Mouse (Mus musculus): Measurements from ENCODE around the gene Emilin1. TPM values are rescaled to one million over a fixed set of nuclear protein-coding genes. Genes with fewer than 3 reads are reported as not detected.

The Emilin1 gene
- 0.94 to 2.2 TPM (median 1.3 TPM) in 4 replicates for total RNA-seq (2023; ENCODE audit: inconsistent age)

GRCm38 (mm10) chr5:30913060-30913841 is at the start of gene Emilin1:
Gene Emilin1, plus strand, starts transcription at chr5:30913402.

GRCm38 (mm10) chr5:30867712-30868111 is 45.5 kb upstream of the Emilin1 start, which contains the start of gene Tmem214:
Gene Tmem214, plus strand, starts transcription at chr5:30868012.

GRCm38 (mm10) chr5:30888337-30889087 is 24.7 kb upstream of the Emilin1 start, which contains the start of gene Agbl5:
Gene Agbl5, plus strand, starts transcription at chr5:30888694.

GRCm38 (mm10) chr5:30907413-30908059 is 5.7 kb upstream of the Emilin1 start, which contains the start of gene Ost4:
Gene Ost4, minus strand, starts transcription at chr5:30907788.

GRCm38 (mm10) chr5:30921256-30922033 is 8.2 kb downstream of the Emilin1 start, which contains the start of gene Khk:
Gene Khk, plus strand, starts transcription at chr5:30921431.

GRCm38 (mm10) chr5:30944956-30945781 is 32.0 kb downstream of the Emilin1 start, which contains the start of gene Cgref1:
Gene Cgref1, minus strand, starts transcription at chr5:30945591.

GRCm38 (mm10) chr5:30959966-30960501 is 46.8 kb downstream of the Emilin1 start, which contains the start of gene Preb:
Gene Preb, minus strand, starts transcription at chr5:30960361.

GRCm38 (mm10) chr5:30968416-30968815 is 55.2 kb downstream of the Emilin1 start, which contains the start of gene Tcf23:
Gene Tcf23, plus strand, starts transcription at chr5:30968662.

Other genes with a start within 250 kb of the Emilin1 start
- gene Cenpa, start 246.6 kb upstream of the Emilin1 start, total RNA-seq (2023; ENCODE audit: inconsistent age): 221 to 283 TPM (median 261 TPM) in 4 replicates
- not detected in 4 replicates for gene Dpysl5, start 201.8 kb upstream of the Emilin1 start, total RNA-seq (2023; ENCODE audit: inconsistent age)
- 7.1 to 8.0 TPM (median 7.9 TPM) in 4 replicates for gene Mapre3, start 98.8 kb upstream of the Emilin1 start, total RNA-seq (2023; ENCODE audit: inconsistent age)
- gene Tmem214, start 45.4 kb upstream of the Emilin1 start, total RNA-seq (2023; ENCODE audit: inconsistent age): 41.6 to 48.8 TPM (median 46.7 TPM) in 4 replicates
- 16.6 to 22.1 TPM (median 20.9 TPM) in 4 replicates for gene Agbl5, start 24.7 kb upstream of the Emilin1 start, total RNA-seq (2023; ENCODE audit: inconsistent age)
- gene Ost4, start 5.6 kb upstream of the Emilin1 start, total RNA-seq (2023; ENCODE audit: inconsistent age): 159 to 190 TPM (median 185 TPM) in 4 replicates
- 11.8 to 19.5 TPM (median 13.3 TPM) in 4 replicates for gene Khk, start 8.0 kb downstream of the Emilin1 start, total RNA-seq (2023; ENCODE audit: inconsistent age)
- gene Cgref1, start 32.2 kb downstream of the Emilin1 start, total RNA-seq (2023; ENCODE audit: inconsistent age): not detected in 4 replicates
- gene Preb, start 47.0 kb downstream of the Emilin1 start, total RNA-seq (2023; ENCODE audit: inconsistent age): 173 to 178 TPM (median 174 TPM) in 4 replicates
- 0.16 TPM in 1 of 4 replicates, not detected in the others for gene Tcf23, start 55.3 kb downstream of the Emilin1 start, total RNA-seq (2023; ENCODE audit: inconsistent age)
- gene Atraid, start 134.9 kb downstream of the Emilin1 start, total RNA-seq (2023; ENCODE audit: inconsistent age): 34.7 to 50.5 TPM (median 41.7 TPM) in 4 replicates
- 9.7 to 14.3 TPM (median 10.6 TPM) in 4 replicates for gene Slc5a6, start 135.5 kb downstream of the Emilin1 start, total RNA-seq (2023; ENCODE audit: inconsistent age)
- gene Cad, start 141.4 kb downstream of the Emilin1 start, total RNA-seq (2023; ENCODE audit: inconsistent age): 57.4 to 64.3 TPM (median 61.9 TPM) in 4 replicates
- gene Dnajc5g, start 192.9 kb downstream of the Emilin1 start, total RNA-seq (2023; ENCODE audit: inconsistent age): not detected in 4 replicates
- 0.22 to 1.9 TPM (median 0.54 TPM) in 3 of 4 replicates, not detected in the other for gene Slc30a3, start 194.8 kb downstream of the Emilin1 start, total RNA-seq (2023; ENCODE audit: inconsistent age)
- gene Trim54, start 203.3 kb downstream of the Emilin1 start, total RNA-seq (2023; ENCODE audit: inconsistent age): not detected in 4 replicates
- not detected in 4 replicates for gene Ucn, start 225.4 kb downstream of the Emilin1 start, total RNA-seq (2023; ENCODE audit: inconsistent age)
- gene Mpv17, start 240.8 kb downstream of the Emilin1 start, total RNA-seq (2023; ENCODE audit: inconsistent age): 16.5 to 23.3 TPM (median 19.8 TPM) in 4 replicates